ENCODE assay signal across 21 mouse cellular contexts in genomic region chr11:118409106-118410072, GRCm38 (mm10). TPM values are rescaled to one million over a fixed set of nuclear protein-coding genes. Genes with fewer than 3 reads are reported as not detected.
DNase-seq lines count a peak whose midpoint lies in the region; ATAC-seq and TF ChIP-seq lines count a peak whose summit lies in the region.
"Had no signal": no experiment of that assay in that cellular context is flagged by ENCODE, and none has a peak within 500 bp of the region (broad histone marks: within the 10 kb centered on the region; RNA-seq: fewer than 3 reads in every experiment).

No protein-coding gene starts in this region.

- H3K27me3 ChIP-seq in limb, embryonic 12.5 days = no peaks in the 10 kb centered on the region
- no peaks in the 10 kb centered on the region for H3K27me3 ChIP-seq in limb, embryonic 10.5 days (ENCODE audit: low read depth, poor library complexity, severe bottlenecking)
- H3K27me3 ChIP-seq in intestine, postnatal 0 days (replicated peaks; ENCODE audit: control insufficient read depth, insufficient read depth, low read length) = no peaks in the 10 kb centered on the region
- H3K27me3 ChIP-seq in stomach, postnatal 0 days (ENCODE audit: control insufficient read depth, insufficient read depth, low read length) = no peaks in the 10 kb centered on the region
- H3K27me3 ChIP-seq: embryonic facial prominence, embryonic 12.5 days; liver, embryonic 13.5 days; megakaryocyte, embryonic 14.5 days; midbrain, embryonic 13.5 days; neural tube, embryonic 12.5 days had no signal

- TF ChIP-seq CTCF in intestine, postnatal 0 days (IDR thresholded peaks at IDR 0.05; ENCODE audit: low read depth) = no peak
- TF ChIP-seq CTCF in stomach, postnatal 0 days (IDR thresholded peaks at IDR 0.05; ENCODE audit: low read depth) = no peak

- 0 out of 2 replicates have a peak overlapping the region, but pooled peaks have one; percentile 23 for H3K9ac ChIP-seq in limb, embryonic 12.5 days (replicated peaks)
- H3K9ac ChIP-seq in intestine, postnatal 0 days (ENCODE audit: low read depth, low read length) = no peak overlapping the region
- H3K9ac ChIP-seq in stomach, postnatal 0 days (ENCODE audit: low read length) = peak overlapping the region; percentile 13; the same call in 1 of the 2 replicates
- H3K9ac ChIP-seq: embryonic facial prominence, embryonic 12.5 days; liver, embryonic 13.5 days; lung, embryonic 14.5 days; midbrain, embryonic 13.5 days; neural tube, embryonic 12.5 days had no signal

- 0 out of 2 replicates have a peak overlapping the region, but pooled peaks have one; percentile 12 for H3K27ac ChIP-seq in limb, embryonic 12.5 days
- H3K27ac ChIP-seq in limb, embryonic 10.5 days = no peak overlapping the region
- H3K27ac ChIP-seq in intestine, postnatal 0 days (ENCODE audit: low read depth, low read length) = peak overlapping the region; percentile 89
- peak overlapping the region; percentile 86 for H3K27ac ChIP-seq in stomach, postnatal 0 days (replicated peaks)
- H3K27ac ChIP-seq: embryonic facial prominence, embryonic 12.5 days; hindbrain, embryonic 10.5 days; hindbrain, postnatal 0 days; liver, embryonic 13.5 days; midbrain, embryonic 13.5 days; neural tube, embryonic 12.5 days had no signal

- WGBS in limb, embryonic 12.5 days = 80% methylated on average over 12 of the region's 12 CpGs
- WGBS in limb, embryonic 10.5 days = 81% methylated on average over 12 of the region's 12 CpGs
- WGBS in intestine, postnatal 0 days = 44% methylated on average over 12 of the region's 12 CpGs
- WGBS in stomach, postnatal 0 days = 61% methylated on average over 12 of the region's 12 CpGs

- H3K4me3 ChIP-seq in limb, embryonic 12.5 days (replicated peaks) = no peak overlapping the region
- no peak overlapping the region for H3K4me3 ChIP-seq in limb, embryonic 10.5 days
- H3K4me3 ChIP-seq in intestine, postnatal 0 days (ENCODE audit: low read depth, low read length) = no peak overlapping the region
- H3K4me3 ChIP-seq in stomach, postnatal 0 days (ENCODE audit: low read depth, low read length) = no peak overlapping the region
- H3K4me3 ChIP-seq: embryonic facial prominence, embryonic 12.5 days; hindbrain, embryonic 10.5 days; liver, embryonic 13.5 days; midbrain, embryonic 13.5 days; neural tube, embryonic 12.5 days had no signal

- no peaks in the 10 kb centered on the region for H3K9me3 ChIP-seq in limb, embryonic 12.5 days
- no peaks in the 10 kb centered on the region for H3K9me3 ChIP-seq in limb, embryonic 10.5 days (replicated peaks)
- no peaks in the 10 kb centered on the region for H3K9me3 ChIP-seq in intestine, postnatal 0 days (ENCODE audit: control insufficient read depth)
- H3K9me3 ChIP-seq in stomach, postnatal 0 days (ENCODE audit: control insufficient read depth, low read length) = no peaks in the 10 kb centered on the region
- H3K9me3 ChIP-seq: embryonic facial prominence, embryonic 12.5 days; hindbrain, embryonic 10.5 days; liver, embryonic 13.5 days; megakaryocyte, embryonic 14.5 days; midbrain, embryonic 13.5 days; neural tube, embryonic 12.5 days had no signal

- DNase-seq in cerebellum, adult 11-12 months = peak; percentile 8
- no peak for DNase-seq in cerebellum, adult 8-10 months
- no peak for DNase-seq in limb, embryonic 10.5 days (ENCODE audit: low spot score)
- DNase-seq in stomach, postnatal 0 days (ENCODE audit: low spot score) = peak; percentile 78
- DNase-seq in thymus, postnatal 14 days = no peak
- DNase-seq: adrenal gland, postnatal 25 days; cerebellum, adult 11 months; kidney, adult 2 months; liver, embryonic 13.5 days; lung, embryonic 14.5 days; lung, postnatal 36 days; thymus, postnatal 25 days had no signal

- TF ChIP-seq EP300 in stomach, postnatal 0 days (optimal IDR thresholded peaks at IDR 0.05) = no peak

- no peaks in the 10 kb centered on the region for H3K4me1 ChIP-seq in limb, embryonic 12.5 days (replicated peaks)
- H3K4me1 ChIP-seq in limb, embryonic 10.5 days = no peaks in the 10 kb centered on the region; the same call in 1 of the 2 replicates
- H3K4me1 ChIP-seq in intestine, postnatal 0 days (replicated peaks; ENCODE audit: control insufficient read depth, insufficient read depth, low read length) = peaks cover 16% of the 10 kb centered on the region
- H3K4me1 ChIP-seq in stomach, postnatal 0 days (replicated peaks; ENCODE audit: control insufficient read depth, insufficient read depth) = no peaks in the 10 kb centered on the region; the same call in 1 of the 2 replicates
- H3K4me1 ChIP-seq: embryonic facial prominence, embryonic 12.5 days; liver, embryonic 13.5 days; midbrain, embryonic 13.5 days; neural tube, embryonic 12.5 days had no signal

- peaks cover 94% of the 10 kb centered on the region for H3K36me3 ChIP-seq in limb, embryonic 12.5 days
- H3K36me3 ChIP-seq in limb, embryonic 10.5 days = peaks cover 86% of the 10 kb centered on the region
- peaks cover 64% of the 10 kb centered on the region for H3K36me3 ChIP-seq in intestine, postnatal 0 days (ENCODE audit: control insufficient read depth, insufficient read depth)
- peaks cover 23% of the 10 kb centered on the region for H3K36me3 ChIP-seq in stomach, postnatal 0 days (ENCODE audit: control insufficient read depth, insufficient read depth, low read length)

- H3K4me2 ChIP-seq in limb, embryonic 12.5 days = no peak overlapping the region
- H3K4me2 ChIP-seq in intestine, postnatal 0 days (replicated peaks; ENCODE audit: low read depth) = peak overlapping the region; percentile 27; the same call in 1 of the 2 replicates
- no peak overlapping the region; the same call in 1 of the 2 replicates for H3K4me2 ChIP-seq in stomach, postnatal 0 days (replicated peaks; ENCODE audit: low read depth)
- H3K4me2 ChIP-seq: embryonic facial prominence, embryonic 12.5 days; heart, embryonic 11.5 days; liver, embryonic 13.5 days; lung, embryonic 14.5 days; midbrain, embryonic 13.5 days; neural tube, embryonic 12.5 days had no signal

- no peak for ATAC-seq in limb, embryonic 12.5 days (ENCODE audit: insufficient number of reproducible peaks, insufficient read depth, low FRiP score, low TSS enrichment, low read depth)
- ATAC-seq in intestine, postnatal 0 days = peak; percentile 78
- peak; percentile 74 for ATAC-seq in stomach, postnatal 0 days (ENCODE audit: low FRiP score, low TSS enrichment)
- ATAC-seq: hindbrain, postnatal 0 days; midbrain, embryonic 13.5 days had no signal

RNA-seq across cellular contexts. Expression of gene Lgals3bp, which starts 7.5 kb away (rescaled TPM):
- polyA plus RNA-seq in limb, embryonic 12.5 days (2016; fragmentation: Nextera tagmentation; extraction: Ambion mirVana) = 4.1 and 4.3 TPM in 2 replicates
- polyA plus RNA-seq in limb, embryonic 10.5 days (2016; fragmentation: Nextera tagmentation; extraction: Ambion mirVana) = 2.7 and 3.4 TPM in 2 replicates
- polyA plus RNA-seq in intestine, postnatal 0 days (2015; fragmentation: Nextera tagmentation; extraction: Ambion mirVana) = 348 and 382 TPM in 2 replicates
- polyA plus RNA-seq in stomach, postnatal 0 days (2015; fragmentation: Nextera tagmentation; extraction: Ambion mirVana) = 142 and 144 TPM in 2 replicates

RNA-seq across cellular contexts. Expression of gene Cant1, which starts 9.5 kb away (rescaled TPM):
- 30.5 and 32.0 TPM in 2 replicates for polyA plus RNA-seq in limb, embryonic 12.5 days (2016; fragmentation: Nextera tagmentation; extraction: Ambion mirVana)
- 24.1 and 25.9 TPM in 2 replicates for polyA plus RNA-seq in limb, embryonic 10.5 days (2016; fragmentation: Nextera tagmentation; extraction: Ambion mirVana)
- polyA plus RNA-seq in intestine, postnatal 0 days (2015; fragmentation: Nextera tagmentation; extraction: Ambion mirVana) = 35.0 and 36.1 TPM in 2 replicates
- polyA plus RNA-seq in stomach, postnatal 0 days (2015; fragmentation: Nextera tagmentation; extraction: Ambion mirVana) = 32.3 and 33.9 TPM in 2 replicates

RNA-seq across cellular contexts. Expression of gene C1qtnf1, which starts 18.6 kb away (rescaled TPM):
- polyA plus RNA-seq in limb, embryonic 12.5 days (2016; fragmentation: Nextera tagmentation; extraction: Ambion mirVana) = 3.4 and 4.8 TPM in 2 replicates
- 1.9 and 3.1 TPM in 2 replicates for polyA plus RNA-seq in limb, embryonic 10.5 days (2016; fragmentation: Nextera tagmentation; extraction: Ambion mirVana)
- polyA plus RNA-seq in intestine, postnatal 0 days (2015; fragmentation: Nextera tagmentation; extraction: Ambion mirVana) = 5.2 and 6.1 TPM in 2 replicates
- 9.0 and 11.0 TPM in 2 replicates for polyA plus RNA-seq in stomach, postnatal 0 days (2015; fragmentation: Nextera tagmentation; extraction: Ambion mirVana)

RNA-seq across cellular contexts. Expression of gene Timp2, which starts 53.8 kb away (rescaled TPM):
- polyA plus RNA-seq in limb, embryonic 12.5 days (2016; fragmentation: Nextera tagmentation; extraction: Ambion mirVana) = 77.6 and 91.3 TPM in 2 replicates
- polyA plus RNA-seq in limb, embryonic 10.5 days (2016; fragmentation: Nextera tagmentation; extraction: Ambion mirVana) = 35.4 and 49.6 TPM in 2 replicates
- 38.9 TPM in 2 replicates for polyA plus RNA-seq in intestine, postnatal 0 days (2015; fragmentation: Nextera tagmentation; extraction: Ambion mirVana)
- 72.7 and 77.2 TPM in 2 replicates for polyA plus RNA-seq in stomach, postnatal 0 days (2015; fragmentation: Nextera tagmentation; extraction: Ambion mirVana)

Comparison
In these comparisons a context has a peak if more than half of its experiments do, and no peak if none do; other contexts are left out.
1. DNase-seq: peak in cerebellum, adult 11-12 months (single experiment) and stomach, postnatal 0 days (single experiment); none in cerebellum, adult 8-10 months (single experiment), limb, embryonic 10.5 days (single experiment) and thymus, postnatal 14 days (single experiment).
2. RNA of gene Lgals3bp, which starts 7.5 kb away (polyA plus RNA-seq): 348 to 382 TPM in intestine, postnatal 0 days and 142 to 144 TPM in stomach, postnatal 0 days; 4.1 to 4.3 TPM in limb, embryonic 12.5 days and 2.7 to 3.4 TPM in limb, embryonic 10.5 days; every median in the first group is over 10 times any median in the second.